Mouse (Mus musculus) cerebellum, adult 11 months (tissue): Measurements from ENCODE around the gene 1700012B07Rik.

Experiments used
- DNase-seq: peaks from one replicate; pipeline ENCODE4 v3.0.0; 2022

The 1700012B07Rik gene

GRCm38 (mm10) chr11:109745210-109745609, 82.6 kb downstream of the 1700012B07Rik start:
- no peak for DNase-seq

GRCm38 (mm10) chr11:109737967-109738366, 89.9 kb downstream of the 1700012B07Rik start:
- DNase-seq, result no peak
